Mouse (Mus musculus) thymus, postnatal 36 days (tissue): ENCODE measurements around the gene Gm20425.
"Not testable (repeated sequence)": the region's sequence is repeated elsewhere in the genome, so short reads cannot be mapped to it uniquely, and the experiment has no call there.

ENCODE experiments used
- DNase-seq, 2 experiments: peaks; one replicate each; pipeline ENCODE4 v3.0.0; 2022; ENCODE audit warnings: mixed read lengths in 2 of 2

The Gm20425 gene

GRCm38 (mm10) chr9:103214281-103214680, 15.8 kb downstream of the Gm20425 start:
- no peak for DNase-seq

- DNase-seq: no peak
Measured at GRCm38 (mm10) chr9:103213631-103214030, 16.5 kb downstream of the Gm20425 start.

GRCm38 (mm10) chr9:103212654-103213420, 17.3 kb downstream of the Gm20425 start:
- DNase-seq: no peak

GRCm38 (mm10) chr9:103208802-103209423, 21.2 kb downstream of the Gm20425 start:
- DNase-seq: no peak

- peak; percentile 64 to 79 for DNase-seq
Measured at GRCm38 (mm10) chr9:103207846-103208245, 22.3 kb downstream of the Gm20425 start.

GRCm38 (mm10) chr9:103205786-103206185, 24.3 kb downstream of the Gm20425 start:
- no peak for DNase-seq

- DNase-seq: peak; percentile 90 to 93
Measured at GRCm38 (mm10) chr9:103201561-103202260, 28.4 kb downstream of the Gm20425 start, which contains the start of gene Srprb. Gene Srprb, minus strand, starts transcription at chr9:103202137.

- no peak for DNase-seq
Measured at GRCm38 (mm10) chr9:103188416-103188815, 41.7 kb downstream of the Gm20425 start.

GRCm38 (mm10) chr9:103186747-103187146, 43.4 kb downstream of the Gm20425 start:
- no peak for DNase-seq

GRCm38 (mm10) chr9:103185946-103186345, 44.2 kb downstream of the Gm20425 start:
- DNase-seq: no peak

GRCm38 (mm10) chr9:103184855-103185254, 45.3 kb downstream of the Gm20425 start:
- no peak for DNase-seq

- no peak for DNase-seq
Measured at GRCm38 (mm10) chr9:103181886-103182285, 48.2 kb downstream of the Gm20425 start.

- peak; percentile 51 to 66 for DNase-seq
Measured at GRCm38 (mm10) chr9:103180807-103181565, 49.1 kb downstream of the Gm20425 start.

GRCm38 (mm10) chr9:103180303-103180702, 49.8 kb downstream of the Gm20425 start:
- DNase-seq: no peak

GRCm38 (mm10) chr9:103175692-103176091, 54.4 kb downstream of the Gm20425 start:
- no peak for DNase-seq

GRCm38 (mm10) chr9:103174771-103175519, 55.2 kb downstream of the Gm20425 start:
- DNase-seq: no peak

GRCm38 (mm10) chr9:103168771-103169170, 61.3 kb downstream of the Gm20425 start:
- DNase-seq: no peak

- no peak for DNase-seq
Measured at GRCm38 (mm10) chr9:103168046-103168445, 62.1 kb downstream of the Gm20425 start.

GRCm38 (mm10) chr9:103163806-103164205, 66.3 kb downstream of the Gm20425 start:
- no peak for DNase-seq

GRCm38 (mm10) chr9:103155158-103155557, 74.9 kb downstream of the Gm20425 start:
- not testable (repeated sequence) for DNase-seq

GRCm38 (mm10) chr9:103154568-103154967, 75.5 kb downstream of the Gm20425 start:
- no peak for DNase-seq

- no peak for DNase-seq
Measured at GRCm38 (mm10) chr9:103153286-103153685, 76.8 kb downstream of the Gm20425 start.
